ENCODE assay signal across 31 mouse cellular contexts in the genomic region with DNA sequence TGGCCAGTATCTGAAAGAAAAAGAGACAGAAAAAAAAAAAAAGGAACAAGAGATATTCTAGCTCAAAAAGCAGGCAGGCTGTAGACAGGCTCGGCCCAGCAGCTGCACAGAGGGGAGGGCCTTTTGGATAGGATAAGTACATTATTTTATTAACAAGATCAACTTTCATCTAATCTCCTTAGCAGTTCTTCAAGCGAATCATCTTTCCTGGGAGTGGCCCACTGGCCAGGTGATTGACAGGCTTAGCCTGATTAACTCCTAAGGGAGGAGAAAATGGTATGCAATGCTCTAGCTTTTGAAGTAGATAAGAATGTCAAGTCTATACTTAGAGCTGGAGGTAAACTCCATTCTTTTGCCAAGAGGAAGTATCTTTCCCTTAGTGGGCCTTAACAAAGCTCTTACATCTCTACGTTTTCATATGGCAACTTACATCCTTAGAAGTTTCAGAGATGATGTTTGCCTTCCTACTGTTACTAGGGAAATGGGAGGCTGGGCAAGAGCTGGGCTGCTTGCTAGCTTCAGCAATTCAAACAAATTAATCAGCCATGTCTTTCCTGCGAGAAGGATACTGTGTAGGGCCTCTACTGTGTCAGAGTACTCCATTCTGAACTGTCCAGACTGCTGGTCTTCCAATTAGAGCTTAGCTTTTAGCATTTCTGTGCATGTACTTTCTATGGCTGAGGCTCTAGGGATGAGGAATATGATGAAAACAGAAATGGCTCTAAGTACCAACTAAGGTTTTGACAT.
DNase-seq lines count a peak whose midpoint lies in the region; ATAC-seq and TF ChIP-seq lines count a peak whose summit lies in the region.
"Had no signal": no experiment of that assay in that cellular context is flagged by ENCODE, and none has a peak within 500 bp of the region (broad histone marks: within the 10 kb centered on the region; RNA-seq: fewer than 3 reads in every experiment).

No protein-coding gene starts in this region.

- H3K4me2 ChIP-seq in lung, postnatal 0 days (replicated peaks; ENCODE audit: low read depth, low read length): no peak overlapping the region
- no peak overlapping the region for H3K4me2 ChIP-seq in neural tube, embryonic 15.5 days
- H3K4me2 ChIP-seq: embryonic facial prominence, embryonic 13.5 days; hindbrain, embryonic 15.5 days; kidney, embryonic 15.5 days; neural tube, embryonic 12.5 days had no signal

- TF ChIP-seq CTCF in lung, postnatal 0 days (IDR thresholded peaks at IDR 0.05): no peak
- no peak for TF ChIP-seq CTCF in brain, embryonic 14.5 days (IDR thresholded peaks at IDR 0.05; ENCODE audit: borderline replicate concordance, extremely low read depth, insufficient read depth, insufficient read length)

- no peak overlapping the region for H3K4me3 ChIP-seq in lung, postnatal 0 days (ENCODE audit: low read depth, low read length)
- no peak overlapping the region for H3K4me3 ChIP-seq in neural tube, embryonic 15.5 days (replicated peaks)
- H3K4me3 ChIP-seq: embryonic facial prominence, embryonic 13.5 days; erythroblast, embryonic 14.5 days; hindbrain, embryonic 10.5 days; hindbrain, embryonic 15.5 days; kidney, embryonic 15.5 days; myocyte; neural tube, embryonic 12.5 days had no signal

- H3K9ac ChIP-seq in lung, postnatal 0 days (replicated peaks; ENCODE audit: low read depth): no peak overlapping the region
- H3K9ac ChIP-seq in neural tube, embryonic 15.5 days (replicated peaks): no peak overlapping the region
- H3K9ac ChIP-seq: embryonic facial prominence, embryonic 13.5 days; forebrain, postnatal 0 days; hindbrain, embryonic 15.5 days; kidney, embryonic 15.5 days; liver, embryonic 14.5 days; neural tube, embryonic 12.5 days had no signal

- H3K36me3 ChIP-seq in lung, postnatal 0 days (ENCODE audit: insufficient read depth, low read length): no peaks in the 10 kb centered on the region
- H3K36me3 ChIP-seq in neural tube, embryonic 15.5 days: no peaks in the 10 kb centered on the region
- H3K36me3 ChIP-seq: embryonic facial prominence, embryonic 13.5 days; hindbrain, embryonic 10.5 days; hindbrain, embryonic 15.5 days; kidney, embryonic 15.5 days; neural tube, embryonic 12.5 days had no signal

- 36% methylated on average over 4 of the region's 4 CpGs for WGBS in lung, postnatal 0 days
- WGBS in neural tube, embryonic 15.5 days: 80% methylated on average over 4 of the region's 4 CpGs

- no peak for TF ChIP-seq EP300 in lung, postnatal 0 days (IDR thresholded peaks at IDR 0.05)

- no peak for TF ChIP-seq POLR2A in brain, embryonic 14.5 days (IDR thresholded peaks at IDR 0.05; ENCODE audit: borderline replicate concordance, extremely low read depth, insufficient read depth, insufficient read length, poor library complexity, severe bottlenecking)

- DNase-seq in lung, postnatal 0 days (ENCODE audit: low spot score): peak; percentile 15
- no peak for DNase-seq in lung, postnatal 14 days
- DNase-seq in brain, embryonic 14.5 days (ENCODE audit: low read depth): peak; percentile 5
- no peak for DNase-seq in c-Kit-positive CD71-positive TER-119-positive erythroid progenitor cells, embryonic 14.5 days (ENCODE audit: low spot score)
- DNase-seq: adrenal gland, adult 8-10 months; B cell, adult 2 months; cerebellum, adult 11 months; cerebellum, adult 9-10 months; cerebellum, postnatal 36 days; embryo, embryonic 11 days; forebrain, postnatal 0 days; gastrocnemius, postnatal 14 days; heart, postnatal 14 days; kidney, adult 11 months; layer of hippocampus, postnatal 36 days; liver; lung, adult 2 months; lung, postnatal 4 days; right cerebral cortex, postnatal 4 days had no signal

- no peaks in the 10 kb centered on the region for H3K9me3 ChIP-seq in lung, postnatal 0 days (ENCODE audit: low read length)
- no peaks in the 10 kb centered on the region for H3K9me3 ChIP-seq in neural tube, embryonic 15.5 days (replicated peaks)
- H3K9me3 ChIP-seq: embryonic facial prominence, embryonic 13.5 days; hindbrain, embryonic 10.5 days; hindbrain, embryonic 15.5 days; kidney, embryonic 15.5 days; neural tube, embryonic 12.5 days had no signal

- no peak for ATAC-seq in lung, postnatal 0 days
- peak; percentile 61 for ATAC-seq in megakaryocyte-erythroid progenitor cell, adult 5-6 weeks (replicated peaks; ENCODE audit: low FRiP score, low TSS enrichment, poor library complexity, severe bottlenecking)
- no peak for ATAC-seq in neural tube, embryonic 15.5 days (ENCODE audit: low FRiP score)
- ATAC-seq: forebrain, postnatal 0 days; inflammation-experienced regulatory T-cells, adult 6 months; midbrain, embryonic 16.5 days had no signal

- no peaks in the 10 kb centered on the region for H3K27me3 ChIP-seq in lung, postnatal 0 days (replicated peaks; ENCODE audit: insufficient read depth, low read length)
- H3K27me3 ChIP-seq in neural tube, embryonic 15.5 days (replicated peaks): no peaks in the 10 kb centered on the region
- H3K27me3 ChIP-seq: embryonic facial prominence, embryonic 13.5 days; hindbrain, embryonic 15.5 days; kidney, embryonic 15.5 days; neural tube, embryonic 12.5 days had no signal

- H3K27ac ChIP-seq in lung, postnatal 0 days (ENCODE audit: low read length): no peak overlapping the region
- no peak overlapping the region for H3K27ac ChIP-seq in neural tube, embryonic 15.5 days (replicated peaks)
- H3K27ac ChIP-seq: embryonic facial prominence, embryonic 13.5 days; hindbrain, embryonic 10.5 days; hindbrain, embryonic 15.5 days; kidney, embryonic 15.5 days; liver, embryonic 14.5 days; neural tube, embryonic 12.5 days had no signal

- no peaks in the 10 kb centered on the region for H3K4me1 ChIP-seq in lung, postnatal 0 days (ENCODE audit: insufficient read depth, low read depth, low read length)
- no peaks in the 10 kb centered on the region for H3K4me1 ChIP-seq in neural tube, embryonic 15.5 days
- H3K4me1 ChIP-seq: embryonic facial prominence, embryonic 13.5 days; hindbrain, embryonic 10.5 days; hindbrain, embryonic 15.5 days; neural tube, embryonic 12.5 days had no signal

Comparison
In these comparisons a context has a peak if more than half of its experiments do, and no peak if none do; other contexts are left out.
1. DNase-seq: peak in lung, postnatal 0 days (single experiment) and brain, embryonic 14.5 days (single experiment); none in lung, postnatal 14 days (single experiment) and c-Kit-positive CD71-positive TER-119-positive erythroid progenitor cells, embryonic 14.5 days (single experiment).